Mouse (Mus musculus): ENCODE measurements around the gene Smc1b. TPM values are rescaled to one million over a fixed set of nuclear protein-coding genes. Genes with fewer than 3 reads are reported as not detected.

Gene Smc1b
- total and polyA plus RNA-seq, 3 experiments, result not detected

DNA sequence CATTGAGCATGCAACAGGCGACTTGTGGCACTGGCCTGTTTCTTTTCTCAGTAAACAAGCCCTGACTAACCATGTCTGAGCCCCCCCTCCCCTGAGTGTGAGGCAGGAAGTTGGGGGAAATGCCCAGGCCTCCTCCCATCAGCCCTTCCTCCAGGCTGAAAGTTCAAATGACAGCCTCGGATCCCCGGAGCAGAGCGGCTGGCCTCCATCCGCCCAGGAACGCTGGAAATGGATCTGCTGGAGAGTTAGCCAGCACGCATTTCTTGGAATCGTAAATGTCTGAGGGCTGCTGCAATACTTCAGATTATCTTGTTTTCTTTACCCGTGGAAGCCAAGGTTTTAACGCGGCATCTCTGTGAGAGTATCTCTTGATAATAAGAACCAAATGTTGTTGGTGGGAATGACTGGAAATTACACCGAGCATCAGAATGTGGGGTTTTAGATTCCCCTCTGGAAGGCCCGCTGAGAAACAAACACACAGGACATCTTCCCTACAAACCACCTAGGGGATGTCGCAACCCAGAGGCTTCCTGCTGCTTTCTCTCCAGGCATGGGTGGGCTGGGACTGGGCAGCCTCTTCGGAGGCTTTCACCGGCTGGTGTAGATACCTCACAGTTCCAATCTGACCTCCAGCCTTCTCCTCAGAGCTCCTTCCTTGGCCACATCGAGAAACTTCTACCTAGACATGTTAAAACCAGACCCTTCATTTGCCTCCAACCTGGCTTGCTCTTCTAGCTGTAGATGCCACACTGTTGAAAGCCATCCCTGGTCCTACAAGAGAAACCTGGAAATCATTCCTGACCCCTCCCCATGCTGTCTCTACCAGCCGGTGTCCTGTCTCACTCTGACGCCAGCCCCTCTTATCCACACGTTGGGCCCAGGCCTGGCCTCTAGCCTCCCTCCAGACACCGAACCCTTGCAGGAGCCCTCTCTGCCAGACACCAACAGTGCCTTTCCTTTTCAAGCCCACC is 31.2 kb upstream of the Smc1b start:
- Histone ChIP-seq H3K9ac (ENCODE audit: low read depth, low read length) (no peak overlapping the region), H3K27ac (peak overlapping the region; percentile 59), H3K79me2 (replicated peaks; ENCODE audit: control insufficient read depth, insufficient read depth, low read length) (no peaks in the 10 kb centered on the region), H3K36me3 (ENCODE audit: control insufficient read depth, insufficient read depth, low read length) (no peaks in the 10 kb centered on the region), H3K27me3 (ENCODE audit: control insufficient read depth, insufficient read depth, low read length) (no peaks in the 10 kb centered on the region), H3K4me3 (no peak overlapping the region), H3K4me1 (ENCODE audit: control insufficient read depth, insufficient read depth, low read length) (no peaks in the 10 kb centered on the region)
- intact Hi-C loops (cut with DNase I), result no loop called here
- DNase-seq, result peak; percentile 71 to 80
- 43% methylated on average over 21 of the region's 21 CpGs for WGBS
- TF ChIP-seq POLR2A (IDR thresholded peaks at IDR 0.05; ENCODE audit: insufficient read depth, low read depth, low read length), result no peak
- TF ChIP-seq EP300 (IDR thresholded peaks at IDR 0.05; ENCODE audit: insufficient read depth, low read depth, low read length), result 0 out of 2 replicates have a peak, but pooled peaks have one; percentile 16

DNA sequence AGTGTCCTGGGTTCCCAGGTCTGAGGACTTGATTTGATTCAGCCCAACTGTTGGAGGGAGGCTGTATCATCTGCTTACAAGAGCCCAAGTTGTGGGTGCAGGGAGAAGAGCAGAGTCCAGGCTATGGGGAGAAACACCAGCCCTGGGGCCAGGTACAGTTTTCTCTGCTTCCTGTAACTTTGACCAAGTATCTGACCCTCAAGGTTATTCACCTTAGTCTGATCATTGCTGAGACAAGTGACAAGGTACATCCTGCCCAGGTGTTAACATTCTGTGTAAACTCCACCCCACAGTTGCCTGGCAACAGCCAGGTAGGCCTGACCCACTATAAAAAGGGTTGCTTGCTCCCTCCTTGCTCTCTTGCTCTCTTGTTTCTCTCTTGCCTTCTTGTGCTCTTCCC is 29.7 kb upstream of the Smc1b start:
- H3K27ac ChIP-seq, result no peak overlapping the region
- H3K27me3 ChIP-seq (ENCODE audit: control insufficient read depth, insufficient read depth, low read length), result no peaks in the 10 kb centered on the region
- no peak overlapping the region for H3K9ac ChIP-seq (ENCODE audit: low read depth, low read length)
- intact Hi-C loops (cut with DNase I), result no loop called here
- no peaks in the 10 kb centered on the region for H3K36me3 ChIP-seq (ENCODE audit: control insufficient read depth, insufficient read depth, low read length)
- no peak for TF ChIP-seq POLR2A (IDR thresholded peaks at IDR 0.05; ENCODE audit: insufficient read depth, low read depth, low read length)
- no peak for TF ChIP-seq EP300 (IDR thresholded peaks at IDR 0.05; ENCODE audit: insufficient read depth, low read depth, low read length)
- TF ChIP-seq CTCF (IDR thresholded peaks at IDR 0.05), result no peak
- DNase-seq, result no peak
- H3K79me2 ChIP-seq (replicated peaks; ENCODE audit: control insufficient read depth, insufficient read depth, low read length), result no peaks in the 10 kb centered on the region
- no peaks in the 10 kb centered on the region; the same call in 1 of the 2 replicates for H3K4me1 ChIP-seq (ENCODE audit: control insufficient read depth, insufficient read depth, low read length)
- no peak overlapping the region for H3K4me3 ChIP-seq

DNA sequence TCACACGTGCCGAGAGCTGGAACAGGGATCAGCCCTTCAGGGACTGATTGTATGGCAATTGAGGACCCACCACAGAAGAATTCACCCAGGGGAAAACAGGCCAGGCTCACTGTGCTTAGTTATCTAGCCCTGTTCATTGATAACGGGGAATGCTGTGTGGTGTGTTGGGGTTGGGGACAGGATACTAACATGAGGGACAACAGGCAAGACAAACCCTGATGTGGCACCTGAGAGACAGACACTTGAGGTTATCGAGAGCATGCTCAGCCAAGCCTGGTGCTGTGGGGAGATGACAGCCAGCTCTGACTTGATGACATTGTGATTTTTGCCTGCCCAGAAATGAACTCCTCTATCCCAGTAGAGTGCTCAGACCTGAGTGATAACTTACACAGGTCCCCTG is 24.4 kb upstream of the Smc1b start:
- H3K4me3 ChIP-seq, result no peak overlapping the region
- peak; percentile 61; the same call in 1 of the 2 replicates for TF ChIP-seq EP300 (IDR thresholded peaks at IDR 0.05; ENCODE audit: insufficient read depth, low read depth, low read length)
- TF ChIP-seq POLR2A (IDR thresholded peaks at IDR 0.05; ENCODE audit: insufficient read depth, low read depth, low read length), result no peak
- DNase-seq, result peak in 1 of 2 experiments; percentile 27
- H3K9ac ChIP-seq (ENCODE audit: low read depth, low read length), result no peak overlapping the region
- WGBS, result 25% methylated on average over 4 of the region's 4 CpGs
- intact Hi-C loops (cut with DNase I), result no loop called here
- no peaks in the 10 kb centered on the region; the same call in 1 of the 2 replicates for H3K27me3 ChIP-seq (ENCODE audit: control insufficient read depth, insufficient read depth, low read length)
- H3K79me2 ChIP-seq (replicated peaks; ENCODE audit: control insufficient read depth, insufficient read depth, low read length), result no peaks in the 10 kb centered on the region
- peaks cover 11% of the 10 kb centered on the region for H3K4me1 ChIP-seq (ENCODE audit: control insufficient read depth, insufficient read depth, low read length)
- H3K36me3 ChIP-seq (ENCODE audit: control insufficient read depth, insufficient read depth, low read length), result no peaks in the 10 kb centered on the region
- peak overlapping the region; percentile 64 for H3K27ac ChIP-seq

DNA sequence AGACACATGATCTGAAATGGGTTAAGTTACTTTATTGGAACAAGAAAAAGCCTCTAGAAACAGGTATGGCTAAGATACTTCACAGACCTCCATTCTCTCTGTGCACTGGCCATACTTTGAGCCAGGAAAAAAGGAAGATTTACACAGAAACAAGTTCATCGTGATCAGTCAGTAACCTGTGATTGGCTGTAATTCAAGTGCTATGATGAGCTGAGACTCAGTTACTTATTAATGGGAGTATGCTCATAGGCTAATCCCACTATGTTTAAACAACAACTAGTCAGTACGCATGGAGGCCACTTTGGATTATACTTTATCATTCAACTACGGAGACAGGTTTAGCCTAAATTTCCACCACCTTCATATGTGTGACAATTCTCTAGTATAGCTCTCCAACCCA is 22.3 kb upstream of the Smc1b start:
- DNase-seq, result no peak
- TF ChIP-seq POLR2A (IDR thresholded peaks at IDR 0.05; ENCODE audit: insufficient read depth, low read depth, low read length), result no peak
- no peak for TF ChIP-seq CTCF (IDR thresholded peaks at IDR 0.05)
- no peak for TF ChIP-seq EP300 (IDR thresholded peaks at IDR 0.05; ENCODE audit: insufficient read depth, low read depth, low read length)
- Histone ChIP-seq H3K4me1 (ENCODE audit: control insufficient read depth, insufficient read depth, low read length) (peaks cover 11% of the 10 kb centered on the region), H3K79me2 (replicated peaks; ENCODE audit: control insufficient read depth, insufficient read depth, low read length) (no peaks in the 10 kb centered on the region), H3K4me3 (no peak overlapping the region), H3K36me3 (ENCODE audit: control insufficient read depth, insufficient read depth, low read length) (no peaks in the 10 kb centered on the region), H3K9ac (ENCODE audit: low read depth, low read length) (no peak overlapping the region), H3K27me3 (ENCODE audit: control insufficient read depth, insufficient read depth, low read length) (no peaks in the 10 kb centered on the region; the same call in 1 of the 2 replicates), H3K27ac (no peak overlapping the region)
- intact Hi-C loops (cut with DNase I), result no loop called here
- whole genome bisulfite sequencing, result 84% methylated on average over 3 of the region's 3 CpGs

DNA sequence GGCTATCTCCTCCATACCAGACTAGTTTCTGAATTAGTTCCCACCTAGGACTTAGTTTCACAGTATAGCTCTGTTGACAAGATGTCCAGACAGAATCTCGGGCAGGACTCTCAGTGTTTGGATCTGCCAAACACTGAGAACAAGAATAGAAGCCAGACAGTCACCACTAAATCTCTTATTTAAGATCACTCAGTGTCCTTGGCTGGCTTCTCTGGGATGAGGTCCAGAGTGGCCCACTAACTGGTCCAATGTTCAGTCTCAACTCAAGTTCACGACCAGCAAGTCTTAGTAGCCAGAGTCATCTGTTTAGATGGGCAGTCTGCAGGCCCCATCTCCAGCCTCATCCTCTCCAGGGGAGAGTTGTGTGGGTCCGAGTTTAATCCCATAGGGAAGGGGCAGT is 20.8 kb upstream of the Smc1b start:
- TF ChIP-seq POLR2A (IDR thresholded peaks at IDR 0.05; ENCODE audit: insufficient read depth, low read depth, low read length) (0 out of 2 replicates have a peak, but pooled peaks have one; percentile 13), CTCF (IDR thresholded peaks at IDR 0.05) (no peak), EP300 (IDR thresholded peaks at IDR 0.05; ENCODE audit: insufficient read depth, low read depth, low read length) (0 out of 2 replicates have a peak, but pooled peaks have one; percentile 25)
- intact Hi-C loops (cut with DNase I), result no loop called here
- Histone ChIP-seq H3K9ac (ENCODE audit: low read depth, low read length) (no peak overlapping the region), H3K4me3 (no peak overlapping the region), H3K36me3 (ENCODE audit: control insufficient read depth, insufficient read depth, low read length) (no peaks in the 10 kb centered on the region), H3K4me1 (ENCODE audit: control insufficient read depth, insufficient read depth, low read length) (peaks cover 11% of the 10 kb centered on the region), H3K27me3 (ENCODE audit: control insufficient read depth, insufficient read depth, low read length) (no peaks in the 10 kb centered on the region; the same call in 1 of the 2 replicates), H3K79me2 (replicated peaks; ENCODE audit: control insufficient read depth, insufficient read depth, low read length) (no peaks in the 10 kb centered on the region), H3K27ac (peak overlapping the region; percentile 66)
- 36% methylated on average over 3 of the region's 3 CpGs for WGBS
- DNase-seq, result peak; percentile 47 to 70

DNA sequence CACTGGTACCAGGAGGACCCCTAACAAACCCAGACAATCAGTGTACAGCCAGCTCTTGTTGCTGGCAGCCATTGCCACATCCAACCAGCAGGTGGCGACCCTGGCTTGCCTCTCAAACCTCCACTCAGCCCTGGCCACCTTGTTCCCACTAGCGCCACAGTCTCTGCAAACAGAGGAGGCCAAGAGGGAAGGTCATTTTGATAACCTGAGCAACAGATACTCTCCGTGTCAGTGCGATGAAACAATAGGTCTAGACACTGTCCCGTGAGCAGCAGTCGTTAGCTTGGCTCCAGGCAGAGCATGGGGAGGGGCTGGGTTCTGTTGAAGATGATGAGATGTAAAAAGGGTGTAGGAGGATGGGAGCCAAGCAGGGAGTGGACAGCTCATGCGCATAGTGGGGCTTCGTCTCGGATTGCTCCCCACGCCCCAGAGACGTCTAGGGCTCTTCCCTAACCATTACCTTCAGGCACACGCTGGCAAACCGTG is 19.7 kb upstream of the Smc1b start:
- no peaks in the 10 kb centered on the region for H3K79me2 ChIP-seq (replicated peaks; ENCODE audit: control insufficient read depth, insufficient read depth, low read length)
- intact Hi-C loops (cut with DNase I), result loop anchor here (1.0 kb wide), 3 partner anchors 80 to 107 kb away; no protein-coding TSS in a partner anchor
- H3K27me3 ChIP-seq (ENCODE audit: control insufficient read depth, insufficient read depth, low read length), result no peaks in the 10 kb centered on the region; the same call in 1 of the 2 replicates
- no peak overlapping the region for H3K9ac ChIP-seq (ENCODE audit: low read depth, low read length)
- H3K36me3 ChIP-seq (ENCODE audit: control insufficient read depth, insufficient read depth, low read length), result no peaks in the 10 kb centered on the region
- TF ChIP-seq CTCF (IDR thresholded peaks at IDR 0.05), result peak; percentile 99; the same call in 1 of the 2 replicates
- peak; percentile 84 for TF ChIP-seq EP300 (IDR thresholded peaks at IDR 0.05; ENCODE audit: insufficient read depth, low read depth, low read length)
- TF ChIP-seq POLR2A (IDR thresholded peaks at IDR 0.05; ENCODE audit: insufficient read depth, low read depth, low read length), result no peak; the same call in 1 of the 2 replicates
- 17% methylated on average over 13 of the region's 13 CpGs for WGBS
- H3K4me1 ChIP-seq (ENCODE audit: control insufficient read depth, insufficient read depth, low read length), result peaks cover 11% of the 10 kb centered on the region
- H3K4me3 ChIP-seq, result no peak overlapping the region
- H3K27ac ChIP-seq, result peak overlapping the region; percentile 66
- DNase-seq, result peak; percentile 75 to 81
